Mouse (Mus musculus) G1E (cell line): Measurements from ENCODE around the gene B230104I21Rik. TPM values are rescaled to one million over a fixed set of nuclear protein-coding genes. Genes with fewer than 3 reads are reported as not detected.

Experiments
- ATAC-seq: 2 replicates; pipeline ENCODE4 v1.8.0; 2016; ENCODE audit warnings: mild to moderate bottlenecking; ENCODE audit not compliant: insufficient number of reproducible peaks, poor library complexity, low FRiP score, severe bottlenecking; ENCODE audit errors: extremely low read depth
- DNase-seq: peaks from one replicate; pipeline ENCODE4 v3.0.0; 2012; ENCODE audit warnings: low spot score
- H3K27me3 ChIP-seq: 2 replicates; pipeline ENCODE4 v1.6.1; 2012; ENCODE audit warnings: mild to moderate bottlenecking, low read length, inconsistent platforms; ENCODE audit not compliant: insufficient read depth
- H3K36me3 ChIP-seq: replicated peaks from 2 replicates; pipeline ENCODE3; 2012; ENCODE audit warnings: mild to moderate bottlenecking, inconsistent platforms
- H3K4me1 ChIP-seq: 2 replicates; pipeline ENCODE4 v1.6.1; 2012; ENCODE audit warnings: low read depth, low read length, inconsistent platforms, mixed read lengths; ENCODE audit not compliant: insufficient read depth
- H3K4me3 ChIP-seq: 2 replicates; pipeline ENCODE4 v1.5.1; 2012; ENCODE audit warnings: low read depth, mild to moderate bottlenecking, inconsistent platforms, low read length, moderate library complexity, mixed read lengths
- H3K9me3 ChIP-seq: replicated peaks from 2 replicates; pipeline ENCODE4 v1.6.1; 2012; ENCODE audit warnings: inconsistent platforms
- CTCF ChIP-seq: IDR thresholded peaks from 2 replicates; pipeline ENCODE4 v1.5.1; 2012; ENCODE audit warnings: low read depth, low read length, inconsistent platforms, mixed read lengths
- GATA1 ChIP-seq: IDR thresholded peaks from 2 replicates; pipeline ENCODE4 v1.6.1; 2012; ENCODE audit warnings: borderline replicate concordance, low read length, inconsistent platforms, mixed read lengths
- GATA2 ChIP-seq: IDR thresholded peaks from 2 replicates; pipeline ENCODE4 v1.6.1; 2012; ENCODE audit warnings: low read depth, low read length, inconsistent platforms, borderline replicate concordance
- POLR2AphosphoS5 ChIP-seq: IDR thresholded peaks from 2 replicates; pipeline ENCODE4 v1.6.1; 2012; ENCODE audit warnings: low read depth, low read length, inconsistent platforms; ENCODE audit not compliant: insufficient replicate concordance
- TAL1 ChIP-seq: conservative IDR thresholded peaks from 2 replicates; pipeline ENCODE4 v1.6.1; 2012; ENCODE audit warnings: low read depth, low read length, inconsistent platforms, mixed read lengths
- polyA plus RNA-seq: library from polyadenylated mRNA; stranded (reverse); fragments of >175 nt; gene quantifications from 2 replicates; pipeline ENCODE4 v1.2.3, GENCODE M21; 2012
- total RNA-seq, 2 experiments: library from RNA; stranded (forward) in 1 of 2; stranded (reverse) in 1 of 2; fragments of 200-1000 nt in 1 of 2; fragments of >200 nt in 1 of 2; fragmentation: Nextera tagmentation in 1 of 2; gene quantifications; 2 replicates each; pipeline ENCODE4 v1.2.3; 2014 to 2017

B230104I21Rik gene
- total and polyA plus RNA-seq, 3 experiments: not detected

- ATAC-seq (no peak), DNase-seq (no peak)
- no peak overlapping the region for H3K4me3 ChIP-seq
- H3K36me3 ChIP-seq: no peaks in the 10 kb centered on the region
- H3K9me3 ChIP-seq: peaks cover 65% of the 10 kb centered on the region
- TF ChIP-seq TAL1: no peak
- TF ChIP-seq GATA1: no peak
- no peak for TF ChIP-seq CTCF
- no peak for TF ChIP-seq GATA2
- H3K27me3 ChIP-seq: no peaks in the 10 kb centered on the region
- no peaks in the 10 kb centered on the region for H3K4me1 ChIP-seq
Observed at GRCm38 (mm10) chr4:154309131-154309530, 26.8 kb upstream of the B230104I21Rik start.

- Histone ChIP-seq H3K4me3 (no peak overlapping the region), H3K4me1 (no peaks in the 10 kb centered on the region), H3K36me3 (no peaks in the 10 kb centered on the region), H3K27me3 (no peaks in the 10 kb centered on the region), H3K9me3 (peaks cover 77% of the 10 kb centered on the region)
- DNase-seq (no peak), ATAC-seq (no peak)
- TF ChIP-seq GATA1: no peak
- no peak for TF ChIP-seq CTCF
- TF ChIP-seq POLR2AphosphoS5: no peak
- TF ChIP-seq TAL1: no peak
- no peak for TF ChIP-seq GATA2
Observed at GRCm38 (mm10) chr4:154310576-154311262, 25.2 kb upstream of the B230104I21Rik start.

- no peak for ATAC-seq
- no peaks in the 10 kb centered on the region for H3K27me3 ChIP-seq
Observed at GRCm38 (mm10) chr4:154312143-154312812, 23.6 kb upstream of the B230104I21Rik start.

GRCm38 (mm10) chr4:154312935-154313621 is 22.8 kb upstream of the B230104I21Rik start:
- DNase-seq (no peak), ATAC-seq (no peak)
- Histone ChIP-seq H3K27me3 (no peaks in the 10 kb centered on the region), H3K36me3 (no peaks in the 10 kb centered on the region), H3K4me1 (no peaks in the 10 kb centered on the region), H3K9me3 (peaks cover 85% of the 10 kb centered on the region), H3K4me3 (no peak overlapping the region)
- TF ChIP-seq CTCF (no peak), POLR2AphosphoS5 (no peak), GATA2 (no peak), GATA1 (no peak), TAL1 (no peak)

More at GRCm38 (mm10) chr4:154312143-154312812, 23.6 kb upstream of the B230104I21Rik start:
- H3K4me1 ChIP-seq: no peaks in the 10 kb centered on the region
- H3K36me3 ChIP-seq: no peaks in the 10 kb centered on the region
- TF ChIP-seq TAL1 (no peak), GATA2 (no peak), GATA1 (no peak), CTCF (no peak), POLR2AphosphoS5 (no peak)
- peaks cover 77% of the 10 kb centered on the region for H3K9me3 ChIP-seq
- no peak for DNase-seq
- H3K4me3 ChIP-seq: no peak overlapping the region

GRCm38 (mm10) chr4:154313622-154313967 is 22.3 kb upstream of the B230104I21Rik start:
- ATAC-seq (no peak), DNase-seq (no peak)
- no peaks in the 10 kb centered on the region for H3K27me3 ChIP-seq
- H3K36me3 ChIP-seq: no peaks in the 10 kb centered on the region
- no peaks in the 10 kb centered on the region for H3K4me1 ChIP-seq
- H3K4me3 ChIP-seq: no peak overlapping the region
- H3K9me3 ChIP-seq: peaks cover 87% of the 10 kb centered on the region
- TF ChIP-seq CTCF (no peak), POLR2AphosphoS5 (no peak), GATA2 (no peak), TAL1 (no peak), GATA1 (no peak)

GRCm38 (mm10) chr4:154325410-154325809 is 10.5 kb upstream of the B230104I21Rik start:
- no peaks in the 10 kb centered on the region for H3K36me3 ChIP-seq
- no peak overlapping the region for H3K4me3 ChIP-seq
- ATAC-seq: no peak
- no peak for DNase-seq
- no peaks in the 10 kb centered on the region for H3K4me1 ChIP-seq
- no peaks in the 10 kb centered on the region for H3K27me3 ChIP-seq
- no peak for TF ChIP-seq POLR2AphosphoS5
- peaks cover 88% of the 10 kb centered on the region for H3K9me3 ChIP-seq
